Mouse (Mus musculus) heart, embryonic 11.5 days (tissue): ENCODE results near the gene Gm17617. TPM values are rescaled to one million over a fixed set of nuclear protein-coding genes. Genes with fewer than 3 reads are reported as not detected.
"Not testable (repeated sequence)": the region's sequence is repeated elsewhere in the genome, so short reads cannot be mapped to it uniquely, and the experiment has no call there.

Experiments
- ATAC-seq: fragments of 200-750 bp; cut with Nextera tagmentation; replicated peaks from 2 replicates; pipeline ENCODE4 v1.8.0; 2017; ENCODE audit warnings: moderate library complexity; ENCODE audit not compliant: insufficient number of reproducible peaks, low FRiP score, low TSS enrichment
- H3K27ac ChIP-seq: fragments of 300-500 bp; sonication (generic); 2 replicates; pipeline ENCODE4 v1.5.1; 2014; ENCODE audit warnings: mild to moderate bottlenecking, low read depth, low read length
- H3K27me3 ChIP-seq: fragments of 300-500 bp; sonication (generic); 2 replicates; pipeline ENCODE4 v1.6.1; 2014; ENCODE audit warnings: mild to moderate bottlenecking, low read length, mixed read lengths; ENCODE audit not compliant: control insufficient read depth, insufficient read depth
- H3K36me3 ChIP-seq: fragments of 300-500 bp; sonication (generic); 2 replicates; pipeline ENCODE4 v1.6.1; 2014; ENCODE audit warnings: mild to moderate bottlenecking, low read length, moderate library complexity, mixed read lengths; ENCODE audit not compliant: control insufficient read depth, insufficient read depth
- H3K4me1 ChIP-seq: fragments of 300-500 bp; sonication (generic); 2 replicates; pipeline ENCODE4 v1.6.1; 2014; ENCODE audit warnings: low read length; ENCODE audit not compliant: control insufficient read depth, insufficient read depth
- H3K4me2 ChIP-seq: fragments of 300-500 bp; sonication (generic); 2 replicates; pipeline ENCODE4 v1.6.1; 2014; ENCODE audit warnings: mild to moderate bottlenecking, moderate library complexity
- H3K4me3 ChIP-seq: fragments of 300-500 bp; sonication (generic); 2 replicates; pipeline ENCODE4 v1.5.1; 2014; ENCODE audit warnings: low read depth, low read length
- H3K9ac ChIP-seq: fragments of 300-500 bp; sonication (generic); 2 replicates; pipeline ENCODE4 v1.6.1; 2014; ENCODE audit warnings: mild to moderate bottlenecking, low read depth, low read length, moderate library complexity
- H3K9me3 ChIP-seq: fragments of 300-500 bp; sonication (generic); replicated peaks from 2 replicates; pipeline ENCODE4 v1.6.1; 2016; ENCODE audit warnings: low read length; ENCODE audit not compliant: control insufficient read depth
- WGBS: fragments of 180-500 bp; shearing (Covaris S2); extraction: QIAGEN DNeasy Blood & Tissue Kit; methylation state at CpG from one replicate; pipeline ENCODE4 v1.1.7; 2014; ENCODE audit not compliant: insufficient replicate concordance; 5-methylcytosine and 5-hydroxymethylcytosine counted together
- polyA plus RNA-seq: library from polyadenylated mRNA; unstranded; fragments of >200 nt; fragmentation: Nextera tagmentation; extraction: Ambion mirVana; gene quantifications from 2 replicates; pipeline ENCODE4 v1.2.1, GENCODE M21; 2014

Gm17617 gene
- polyA plus RNA-seq, 1 experiment from 2014 or later = not detected

GRCm38 (mm10) chr13:55099066-55099725 lies 34.2 kb downstream of the Gm17617 start:
- peak overlapping the region; percentile 95 for H3K27ac ChIP-seq
- peaks cover 6% of the 10 kb centered on the region for H3K4me1 ChIP-seq
- H3K27me3 ChIP-seq = no peaks in the 10 kb centered on the region
- ATAC-seq = 0 out of 2 replicates have a peak, but pooled peaks have one; percentile 44
- H3K9ac ChIP-seq = peak overlapping the region; percentile 88
- no peaks in the 10 kb centered on the region for H3K36me3 ChIP-seq
- WGBS = 30% methylated on average over 20 of the region's 20 CpGs
- peak overlapping the region; percentile 74 for H3K4me3 ChIP-seq
- no peaks in the 10 kb centered on the region for H3K9me3 ChIP-seq
- H3K4me2 ChIP-seq = peak overlapping the region; percentile 83

GRCm38 (mm10) chr13:55097841-55098240 lies 35.5 kb downstream of the Gm17617 start:
- not testable (repeated sequence) for H3K4me2 ChIP-seq, H3K27me3 ChIP-seq
- WGBS = 94% methylated on average over 3 of the region's 3 CpGs

GRCm38 (mm10) chr13:55092588-55092987 lies 40.8 kb downstream of the Gm17617 start:
- no peak overlapping the region for H3K9ac ChIP-seq
- no peak overlapping the region for H3K27ac ChIP-seq
- no peak for ATAC-seq
- H3K4me1 ChIP-seq = no peaks in the 10 kb centered on the region
- no peaks in the 10 kb centered on the region for H3K9me3 ChIP-seq
- no peaks in the 10 kb centered on the region for H3K36me3 ChIP-seq
- H3K4me3 ChIP-seq = no peak overlapping the region
- H3K27me3 ChIP-seq = no peaks in the 10 kb centered on the region
- no peak overlapping the region for H3K4me2 ChIP-seq
- WGBS = 80% methylated on average over 4 of the region's 4 CpGs

More at GRCm38 (mm10) chr13:55097841-55098240, 35.5 kb downstream of the Gm17617 start:
- H3K4me3 ChIP-seq, H3K36me3 ChIP-seq, H3K27ac ChIP-seq, ATAC-seq, H3K9me3 ChIP-seq, H3K9ac ChIP-seq, H3K4me1 ChIP-seq: not testable (repeated sequence)

Other genes with a start within 250 kb of the Gm17617 start
- gene Unc5a, start 184.1 kb downstream of the Gm17617 start, polyA plus RNA-seq = 2.5 and 2.6 TPM in 2 replicates
- gene Hk3, start 112.2 kb downstream of the Gm17617 start, polyA plus RNA-seq = 0.16 and 0.54 TPM in 2 replicates
- gene Uimc1, start 33.2 kb downstream of the Gm17617 start, polyA plus RNA-seq = 18.3 and 18.7 TPM in 2 replicates
- gene Zfp346, start 28.2 kb downstream of the Gm17617 start, polyA plus RNA-seq = 14.7 and 17.9 TPM in 2 replicates
- 0.56 and 0.64 TPM in 2 replicates for gene Fgfr4, start 19.1 kb upstream of the Gm17617 start, polyA plus RNA-seq
- gene Nsd1, start 76.2 kb upstream of the Gm17617 start, polyA plus RNA-seq = 41.8 and 72.1 TPM in 2 replicates
- gene Prelid1, start 187.0 kb upstream of the Gm17617 start, polyA plus RNA-seq = 428 and 447 TPM in 2 replicates
- 56.3 and 64.3 TPM in 2 replicates for gene Rab24, start 188.4 kb upstream of the Gm17617 start, polyA plus RNA-seq
- 17.6 and 18.0 TPM in 2 replicates for gene Mxd3, start 196.3 kb upstream of the Gm17617 start, polyA plus RNA-seq
- gene Lman2, start 229.2 kb upstream of the Gm17617 start, polyA plus RNA-seq = 72.5 and 90.8 TPM in 2 replicates
- 0.15 and 0.31 TPM in 2 replicates for gene Rgs14, start 236.2 kb upstream of the Gm17617 start, polyA plus RNA-seq